Mouse (Mus musculus) MEL (cell line): ENCODE measurements around the gene Scgb1b17. TPM values are rescaled to one million over a fixed set of nuclear protein-coding genes. Genes with fewer than 3 reads are reported as not detected.
"Not testable (repeated sequence)": the region's sequence is repeated elsewhere in the genome, so short reads cannot be mapped to it uniquely, and the experiment has no call there.

Experiments
- DNase-seq: peaks from one replicate; pipeline ENCODE4 v3.0.0; 2011; ENCODE audit warnings: low read depth, low spot score
- H3K27ac ChIP-seq: 2 replicates; pipeline ENCODE4 v1.5.1; 2012; ENCODE audit warnings: low read depth, mild to moderate bottlenecking, control low read depth, low read length, moderate library complexity; ENCODE audit not compliant: control insufficient read depth
- H3K27me3 ChIP-seq, 2 experiments: fragments of 150-350 bp in 1 of 2; sonication (generic) in 1 of 2; 2 replicates each; pipeline ENCODE4 v1.6.1; 2012; ENCODE audit warnings: low read length in 2 of 2, mild to moderate bottlenecking in 2 of 2, improper control_type of control experiment in 1 of 2, moderate library complexity in 1 of 2; ENCODE audit not compliant: insufficient read depth in 2 of 2, control insufficient read depth in 1 of 2
- H3K36me3 ChIP-seq, 2 experiments: 2 replicates each; pipeline ENCODE4 v1.6.1; 2012 to 2014; ENCODE audit warnings: low read length in 2 of 2, improper control_type of control experiment in 1 of 2, inconsistent platforms in 1 of 2, mild to moderate bottlenecking in 1 of 2; ENCODE audit not compliant: insufficient read depth in 2 of 2, control insufficient read depth in 1 of 2
- H3K4me1 ChIP-seq, 2 experiments: fragments of 150-350 bp in 1 of 2; sonication (generic) in 1 of 2; 2 replicates each; pipeline ENCODE4 v1.6.1; 2012; ENCODE audit warnings: low read length in 2 of 2, improper control_type of control experiment in 1 of 2, mild to moderate bottlenecking in 1 of 2; ENCODE audit not compliant: insufficient read depth in 2 of 2, control insufficient read depth in 1 of 2
- H3K4me3 ChIP-seq, 2 experiments: fragments of 150-350 bp in 1 of 2; sonication (generic) in 1 of 2; 2 replicates each; pipeline ENCODE4 v1.5.1; 2012; ENCODE audit warnings: low read depth in 2 of 2, low read length in 2 of 2, mild to moderate bottlenecking in 2 of 2, moderate library complexity in 2 of 2, control low read depth in 1 of 2, improper control_type of control experiment in 1 of 2; ENCODE audit not compliant: control insufficient read depth in 1 of 2, insufficient read depth in 1 of 2
- H3K79me2 ChIP-seq: 2 replicates; pipeline ENCODE4 v1.6.1; 2012; ENCODE audit warnings: mild to moderate bottlenecking, low read length, moderate library complexity; ENCODE audit not compliant: control insufficient read depth, poor library complexity, insufficient read depth
- H3K9ac ChIP-seq: 2 replicates; pipeline ENCODE4 v1.6.1; 2012; ENCODE audit warnings: low read depth, mild to moderate bottlenecking, control low read depth, low read length, moderate library complexity; ENCODE audit not compliant: control insufficient read depth, poor library complexity, severe bottlenecking
- H3K9me3 ChIP-seq: fragments of 150-350 bp; sonication (generic); replicated peaks from 2 replicates; pipeline ENCODE4 v1.6.1; 2012; ENCODE audit warnings: mild to moderate bottlenecking, low read length, improper control_type of control experiment, moderate library complexity; ENCODE audit not compliant: insufficient read depth
- polyA plus RNA-seq, 2 experiments: library from polyadenylated mRNA; stranded (reverse) in 1 of 2; unstranded in 1 of 2; fragments of >175 nt in 1 of 2; fragments of >200 nt in 1 of 2; gene quantifications; 2 replicates each; pipeline versions ENCODE4 v1.2.1 to v1.2.4; 2012; ENCODE audit warnings: low replicate concordance in 2 of 2, low read depth in 1 of 2; ENCODE audit not compliant: insufficient read length in 2 of 2, insufficient read depth in 1 of 2, missing spikeins in 1 of 2
- total RNA-seq: library from RNA; depleted of rRNA; stranded (reverse); fragments of 300-350 nt; gene quantifications from 2 replicates; pipeline ENCODE4 v1.2.3, GENCODE M21; 2012; rRNA removed

Scgb1b17 gene
- not detected in 2 replicates for total RNA-seq
- not detected for polyA plus RNA-seq

GRCm38 (mm10) chr7:33063149-33063548 is at the start of gene Scgb1b17:
Scgb1b17 (plus strand) TSS chr7:33063449.
- not testable (repeated sequence) for H3K27me3 ChIP-seq, DNase-seq, H3K4me3 ChIP-seq, H3K4me1 ChIP-seq, H3K27ac ChIP-seq, H3K9me3 ChIP-seq, H3K9ac ChIP-seq, H3K36me3 ChIP-seq, H3K79me2 ChIP-seq

- H3K36me3 ChIP-seq, H3K79me2 ChIP-seq, H3K9me3 ChIP-seq, H3K27me3 ChIP-seq, H3K9ac ChIP-seq, H3K4me1 ChIP-seq, H3K27ac ChIP-seq, H3K4me3 ChIP-seq, DNase-seq: not testable (repeated sequence)
Measured at GRCm38 (mm10) chr7:33056461-33056860, 6.8 kb upstream of the Scgb1b17 start, which contains the start of gene Scgb2b17. Scgb2b17 (minus strand) TSS chr7:33056561.

Other genes with a start within 250 kb of the Scgb1b17 start
- gene Scgb2b15, start 233.8 kb upstream of the Scgb1b17 start, total RNA-seq = not detected in 2 replicates
- not detected for gene Scgb2b15, start 233.8 kb upstream of the Scgb1b17 start, polyA plus RNA-seq
- gene Scgb1b15, start 226.9 kb upstream of the Scgb1b17 start, total RNA-seq = not detected in 2 replicates
- not detected for gene Scgb1b15, start 226.9 kb upstream of the Scgb1b17 start, polyA plus RNA-seq
- gene Scgb2b17, start 6.9 kb upstream of the Scgb1b17 start, total RNA-seq = not detected in 2 replicates
- not detected for gene Scgb2b17, start 6.9 kb upstream of the Scgb1b17 start, polyA plus RNA-seq
- gene Scgb2b18, start 110.4 kb downstream of the Scgb1b17 start, total RNA-seq = not detected in 2 replicates
- not detected for gene Scgb2b18, start 110.4 kb downstream of the Scgb1b17 start, polyA plus RNA-seq
- gene Scgb1b18, start 122.1 kb downstream of the Scgb1b17 start, total RNA-seq = not detected in 2 replicates
- gene Scgb1b18, start 122.1 kb downstream of the Scgb1b17 start, polyA plus RNA-seq = not detected
- gene Scgb2b19, start 216.9 kb downstream of the Scgb1b17 start, total RNA-seq = not detected in 2 replicates
- not detected for gene Scgb2b19, start 216.9 kb downstream of the Scgb1b17 start, polyA plus RNA-seq
- not detected in 2 replicates for gene Scgb1b19, start 223.8 kb downstream of the Scgb1b17 start, total RNA-seq
- not detected for gene Scgb1b19, start 223.8 kb downstream of the Scgb1b17 start, polyA plus RNA-seq